Mouse (Mus musculus) cerebellum, adult 9-10 months (tissue): Measurements from ENCODE around the gene C1qc.
A peak's percentile ranks its signal among the peaks of the same experiment; 100 is the strongest.

Experiments used
- DNase-seq: peaks from one replicate; pipeline ENCODE4 v3.0.0; 2022

The C1qc gene

DNA sequence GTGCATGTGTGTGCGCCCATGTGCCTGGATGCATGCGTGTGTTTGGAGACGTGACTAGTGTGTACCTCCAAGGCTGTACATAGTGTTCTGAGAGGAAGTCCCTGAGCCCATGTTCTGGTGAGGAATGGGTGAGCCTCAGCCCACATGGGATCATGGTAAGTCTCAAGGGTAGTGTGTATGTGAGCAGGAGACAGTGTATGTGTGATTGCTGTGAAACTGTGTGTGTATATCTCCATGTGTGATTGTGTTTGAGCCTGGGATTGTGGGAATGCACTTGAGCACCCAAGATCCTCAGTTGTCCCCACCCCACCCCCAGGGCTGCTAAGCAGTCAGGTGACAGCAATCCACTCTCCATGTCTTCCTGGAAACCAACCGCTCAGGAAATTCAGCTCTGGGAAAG, 2.0 kb upstream of the C1qc start:
- no peak for DNase-seq

- DNase-seq, result peak; percentile 36
Observed at GRCm38 (mm10) chr4:136893691-136894543, 1.1 kb upstream of the C1qc start.

- DNase-seq, result no peak
Observed at GRCm38 (mm10) chr4:136892371-136892770, 494 bp downstream of the C1qc start.

DNA sequence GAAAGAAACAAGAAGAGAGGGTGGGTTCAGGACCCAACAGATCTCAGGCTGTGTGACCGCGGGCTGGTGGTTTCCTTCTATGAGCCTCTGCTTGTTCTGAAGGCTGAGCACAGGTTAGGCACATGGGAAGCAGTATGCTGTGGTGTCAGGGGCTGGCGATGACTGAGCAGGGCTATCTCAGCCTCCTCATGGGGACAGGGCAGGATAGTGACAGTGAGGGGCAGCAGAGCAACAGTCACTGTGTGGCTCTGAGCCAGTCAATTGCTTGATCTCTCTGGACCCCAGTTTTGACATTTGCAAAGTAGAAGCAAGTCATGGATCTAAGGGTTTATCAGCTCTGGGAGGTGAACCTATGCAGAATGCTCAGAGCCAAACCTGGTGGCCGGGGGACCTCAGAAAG, 1.8 kb downstream of the C1qc start:
- DNase-seq, result no peak

DNA sequence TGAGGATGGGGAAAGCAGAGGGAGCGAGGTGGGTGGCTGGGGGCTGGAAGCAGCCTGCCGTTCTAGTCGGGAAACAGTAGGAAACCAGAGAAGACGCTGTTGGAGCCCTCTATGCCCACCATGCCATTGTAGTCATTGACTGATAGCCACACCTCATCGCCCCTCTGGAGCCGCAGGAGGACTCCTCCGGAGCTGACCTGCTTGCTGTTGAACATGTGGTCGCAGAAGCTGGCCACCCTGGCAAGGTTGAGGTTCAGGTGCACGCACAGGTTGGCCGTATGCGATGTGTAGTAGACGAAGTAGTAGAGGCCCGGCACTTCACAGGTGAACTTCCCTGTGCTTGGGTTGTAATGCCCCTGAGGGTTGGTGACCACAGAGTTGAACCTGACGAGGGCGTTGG, 2.9 kb downstream of the C1qc start:
- no peak for DNase-seq

DNA sequence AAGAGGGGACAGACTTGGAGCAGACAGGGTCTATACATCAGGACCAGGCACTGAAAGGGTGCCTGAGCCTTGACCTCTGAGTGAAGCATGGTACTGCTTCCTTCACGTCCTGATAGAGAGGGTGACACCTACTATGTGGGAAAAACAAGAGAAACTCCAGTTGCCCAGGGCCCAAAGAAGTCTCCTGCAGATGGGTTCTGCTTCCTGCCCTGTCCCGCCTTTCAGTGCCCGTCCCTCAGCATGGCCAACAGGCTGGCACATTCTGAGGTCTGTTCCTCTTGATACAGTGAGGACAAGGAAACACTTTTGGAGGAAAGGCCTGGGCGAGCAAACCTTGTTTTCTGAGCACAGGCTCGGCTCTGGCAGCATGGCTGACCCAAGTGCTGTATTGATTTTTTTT, 5.2 kb downstream of the C1qc start:
- DNase-seq, result no peak

DNA sequence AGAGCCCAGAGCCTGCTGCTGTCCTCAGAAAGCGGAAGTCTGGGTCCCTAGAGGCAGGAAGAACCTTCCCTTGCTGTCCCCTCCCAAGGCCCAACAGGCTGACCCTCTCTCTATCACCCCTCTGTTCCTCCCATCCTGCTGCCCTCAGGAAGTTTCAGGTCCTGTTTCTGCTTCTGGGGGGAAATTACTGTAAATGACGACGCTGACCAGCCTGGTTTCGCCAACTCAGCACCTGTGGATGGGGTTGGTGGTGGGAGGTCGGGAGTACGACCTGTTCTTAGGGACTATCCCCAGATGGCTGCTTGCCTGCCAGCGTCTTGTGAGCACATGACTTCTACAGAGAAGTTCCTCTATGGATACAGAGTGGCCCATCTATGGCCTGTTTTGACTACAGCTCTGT, 6.8 kb downstream of the C1qc start, which contains the start of gene C1qb:
TSS of gene C1qb (minus strand) at position 87 of the 400 bp plus-strand sequence.
- DNase-seq, result no peak

DNA sequence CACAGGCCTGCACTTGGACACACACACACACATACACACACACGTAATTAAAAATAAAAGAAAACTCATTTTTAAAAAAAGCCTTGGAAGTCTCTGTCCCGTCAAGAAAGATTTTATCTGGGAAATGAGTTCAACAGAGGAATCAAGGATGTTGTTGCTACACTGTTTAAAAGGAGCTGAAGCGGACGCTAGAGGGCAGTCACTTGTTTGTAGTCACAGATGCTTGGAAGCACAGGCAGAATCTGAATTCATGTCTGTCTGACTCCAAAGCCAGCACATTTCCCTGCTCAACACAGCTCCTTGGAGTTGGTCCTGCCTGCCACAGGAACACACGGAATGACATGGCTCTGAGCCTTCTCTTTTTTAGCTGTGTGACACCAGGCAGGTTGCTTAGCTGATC, 14.3 kb downstream of the C1qc start:
- peak; percentile 25 for DNase-seq

- DNase-seq, result no peak
Observed at GRCm38 (mm10) chr4:136878171-136878570, 14.7 kb downstream of the C1qc start.

GRCm38 (mm10) chr4:136876971-136877370, 15.9 kb downstream of the C1qc start:
- peak; percentile 25 for DNase-seq

- no peak for DNase-seq
Observed at GRCm38 (mm10) chr4:136875012-136875411, 17.9 kb downstream of the C1qc start.

DNA sequence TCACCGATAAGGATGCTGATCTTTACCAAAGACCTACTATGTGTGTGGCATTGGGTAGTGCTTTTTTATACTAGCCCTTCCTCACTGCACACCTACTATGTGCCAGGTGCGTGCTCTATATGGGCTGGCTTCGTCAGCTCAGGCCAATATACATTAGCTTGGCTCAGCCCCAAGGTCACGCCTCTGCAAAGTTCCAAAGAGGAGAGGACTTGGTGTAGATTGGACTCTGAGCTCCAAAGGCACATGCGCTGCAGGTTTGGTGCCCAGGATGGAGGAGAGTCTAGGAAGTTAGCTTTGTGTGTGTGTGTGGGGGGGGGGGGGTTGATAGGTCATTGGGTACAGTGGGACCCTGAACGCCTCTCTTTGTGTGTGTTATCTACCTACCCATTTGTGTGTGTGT, 24.5 kb downstream of the C1qc start:
- no peak for DNase-seq

DNA sequence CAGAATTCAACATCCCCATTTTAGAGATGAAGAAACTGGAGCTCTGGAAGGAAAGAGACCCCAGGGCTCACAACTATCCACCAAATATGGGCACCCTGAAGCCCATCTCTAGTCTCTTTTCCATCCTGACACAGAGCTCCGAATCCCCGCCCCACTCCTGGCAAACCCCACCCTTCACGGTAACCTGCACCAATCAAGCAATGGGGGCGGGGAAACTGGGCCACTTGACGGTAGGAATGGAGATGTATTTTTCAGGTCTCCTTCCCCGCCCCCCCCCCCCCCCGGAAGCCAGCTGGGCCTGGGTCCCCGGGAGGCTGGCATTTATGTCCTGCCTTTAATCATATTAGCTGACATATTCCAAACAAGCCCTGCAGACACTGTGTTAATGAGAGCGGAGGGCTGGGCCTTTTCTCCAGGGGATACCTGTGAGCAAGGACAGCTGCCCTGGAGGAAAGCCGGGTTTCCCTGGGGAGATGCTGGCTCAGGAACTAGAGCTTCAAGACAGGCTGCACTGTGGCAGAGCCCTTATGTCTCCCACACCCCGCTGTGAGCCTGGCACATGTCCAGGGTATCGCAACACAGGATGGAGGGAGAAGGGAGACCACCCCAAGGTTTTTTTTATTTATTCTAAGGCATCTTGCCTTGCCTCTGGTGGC, 25.0 kb downstream of the C1qc start:
- DNase-seq, result peak; percentile 16

GRCm38 (mm10) chr4:136865531-136865930, 27.3 kb downstream of the C1qc start:
- no peak for DNase-seq

- no peak for DNase-seq
Observed at GRCm38 (mm10) chr4:136864751-136865470, 28.0 kb downstream of the C1qc start.

GRCm38 (mm10) chr4:136863517-136863916, 29.3 kb downstream of the C1qc start:
- DNase-seq, result no peak

GRCm38 (mm10) chr4:136862411-136862810, 30.5 kb downstream of the C1qc start:
- no peak for DNase-seq

DNA sequence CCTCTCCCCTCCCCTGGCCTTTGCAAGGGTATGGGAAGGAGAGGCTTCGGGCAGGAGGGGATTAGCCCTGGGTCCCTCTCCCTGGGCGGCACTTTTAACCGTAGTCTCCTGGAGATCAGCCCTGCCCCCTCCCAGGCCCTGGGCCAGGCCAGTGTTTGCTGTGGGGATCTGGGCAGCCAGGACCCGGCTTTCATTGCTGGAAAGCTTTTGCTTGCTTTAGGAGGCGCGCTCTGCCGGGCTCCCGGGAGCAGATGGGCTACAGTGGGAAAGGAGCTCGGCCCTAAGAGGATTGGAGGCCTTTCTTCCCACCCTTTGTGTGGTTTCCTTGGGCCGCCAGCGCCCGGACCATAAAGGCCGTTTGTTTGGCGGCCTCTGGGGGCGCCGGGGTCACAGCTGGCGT, 31.1 kb downstream of the C1qc start:
- DNase-seq, result no peak

- no peak for DNase-seq
Observed at GRCm38 (mm10) chr4:136860022-136860421, 32.8 kb downstream of the C1qc start.

DNA sequence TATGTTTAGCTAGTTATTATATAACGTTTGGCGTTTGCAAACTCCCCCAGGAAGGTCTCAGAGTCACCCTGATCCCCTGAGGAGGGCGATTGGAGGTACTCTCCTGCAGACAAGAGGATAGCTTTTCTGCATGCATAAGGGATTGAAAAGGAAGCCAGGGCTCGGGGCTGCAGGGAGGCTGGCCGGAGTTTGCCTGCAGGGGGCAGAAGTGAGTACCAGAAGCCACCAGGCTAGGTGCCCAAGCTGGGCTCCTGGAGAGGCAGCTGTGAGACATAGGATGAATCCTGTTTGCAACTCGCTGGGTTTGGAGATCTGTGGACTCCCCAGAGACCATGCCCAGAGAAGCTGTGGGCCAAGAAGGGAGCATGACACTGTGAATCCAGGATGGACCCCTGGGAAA, 37.8 kb downstream of the C1qc start:
- no peak for DNase-seq

DNA sequence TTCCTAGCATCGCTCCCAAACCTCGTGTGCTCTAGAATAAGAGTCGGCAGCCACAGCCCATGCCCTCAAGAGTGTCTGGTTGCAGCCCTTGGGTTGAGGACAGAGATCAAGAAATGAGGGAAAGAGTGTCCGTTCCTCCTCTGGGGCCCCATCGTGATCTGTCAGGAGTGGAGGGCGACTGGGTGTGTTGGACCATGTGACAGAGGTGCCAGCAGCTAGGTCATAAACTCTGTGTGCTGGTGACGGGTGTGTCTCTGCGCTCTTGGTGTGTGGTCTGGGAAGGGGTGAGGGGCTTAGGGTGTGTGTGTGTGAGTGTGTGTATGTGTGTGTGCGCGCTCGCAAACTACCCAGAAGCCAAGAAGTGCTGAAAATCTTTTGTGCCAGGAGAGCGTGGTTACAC, 39.9 kb downstream of the C1qc start:
- DNase-seq, result no peak

DNA sequence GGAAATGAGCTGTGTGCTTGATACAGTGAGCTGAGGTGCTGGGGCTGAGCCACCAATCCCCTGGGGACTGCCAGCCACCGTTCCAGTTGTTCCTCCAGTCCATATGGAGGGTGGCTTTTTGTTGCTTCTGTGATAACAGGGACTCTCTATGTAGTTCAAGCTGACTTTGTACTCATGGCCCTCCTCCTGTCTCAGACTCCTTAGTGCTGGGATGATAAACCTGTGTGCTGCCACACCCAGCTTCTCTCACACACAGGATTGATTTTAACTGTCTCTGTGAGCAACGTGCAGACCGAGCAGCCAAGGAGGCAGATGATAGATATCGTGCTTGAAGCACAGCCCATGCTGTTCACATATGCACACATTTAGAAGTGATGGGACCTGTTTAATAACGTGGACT, 40.7 kb downstream of the C1qc start:
- no peak for DNase-seq

- no peak for DNase-seq
Observed at GRCm38 (mm10) chr4:136848565-136848964, 44.3 kb downstream of the C1qc start.

DNA sequence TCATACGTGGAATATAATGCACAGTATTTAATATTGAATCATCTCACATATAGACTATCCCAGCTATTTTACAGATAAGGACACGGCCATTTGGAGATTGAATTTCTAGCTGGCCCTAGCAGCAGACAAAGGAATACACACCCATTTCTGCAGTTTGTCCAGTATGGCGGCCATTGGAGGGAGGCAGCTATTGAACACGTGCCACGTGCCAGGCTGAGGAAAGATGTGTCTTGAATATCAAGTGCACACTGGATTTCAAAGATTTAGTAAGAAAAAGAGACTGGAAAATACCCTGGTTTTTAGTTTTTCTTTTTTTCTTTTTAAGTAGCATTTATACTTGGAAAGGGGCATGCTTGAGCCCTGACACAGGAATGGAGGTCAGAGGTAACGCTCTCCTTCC, 45.7 kb downstream of the C1qc start:
- DNase-seq, result no peak
